Mouse (Mus musculus): ENCODE data around the gene Rpl3. TPM values are rescaled to one million over a fixed set of nuclear protein-coding genes. Genes with fewer than 3 reads are reported as not detected.

Rpl3 gene
- polyA plus RNA-seq, 1 experiment from 2014 or later = 673 TPM

GRCm38 (mm10) chr15:80111436-80111835 lies 19.8 kb upstream of the Rpl3 start:
- 84% methylated on average over 12 of the region's 12 CpGs for WGBS
- no peak overlapping the region for H3K4me3 ChIP-seq
- no peak overlapping the region for H3K9ac ChIP-seq (replicated peaks)
- no peaks in the 10 kb centered on the region for H3K27me3 ChIP-seq
- H3K4me1 ChIP-seq = no peaks in the 10 kb centered on the region
- H3K27ac ChIP-seq (replicated peaks) = no peak overlapping the region
- 0 out of 2 replicates have a peak, but pooled peaks cover 10% of the 10 kb centered on the region for H3K36me3 ChIP-seq
- H3K4me2 ChIP-seq (replicated peaks) = no peak overlapping the region
- no peak for ATAC-seq (ENCODE audit: low FRiP score, low read depth)
- H3K9me3 ChIP-seq = no peaks in the 10 kb centered on the region

GRCm38 (mm10) chr15:80107575-80107974 lies 15.9 kb upstream of the Rpl3 start:
- H3K4me2 ChIP-seq (replicated peaks) = no peak overlapping the region
- H3K36me3 ChIP-seq = 0 out of 2 replicates have a peak, but pooled peaks cover 10% of the 10 kb centered on the region
- no peaks in the 10 kb centered on the region for H3K27me3 ChIP-seq
- H3K4me3 ChIP-seq = no peak overlapping the region
- H3K4me1 ChIP-seq = peaks cover 3% of the 10 kb centered on the region
- no peak overlapping the region for H3K9ac ChIP-seq (replicated peaks)
- no peak for ATAC-seq (ENCODE audit: low FRiP score, low read depth)
- 81% methylated on average over 3 of the region's 3 CpGs for WGBS
- H3K9me3 ChIP-seq = no peaks in the 10 kb centered on the region
- H3K27ac ChIP-seq (replicated peaks) = no peak overlapping the region

GRCm38 (mm10) chr15:80107143-80107542 lies 15.5 kb upstream of the Rpl3 start:
- no peaks in the 10 kb centered on the region for H3K27me3 ChIP-seq
- H3K9me3 ChIP-seq = no peaks in the 10 kb centered on the region
- no peak overlapping the region for H3K9ac ChIP-seq (replicated peaks)
- no peak overlapping the region for H3K4me3 ChIP-seq
- H3K4me2 ChIP-seq (replicated peaks) = no peak overlapping the region
- H3K4me1 ChIP-seq = peaks cover 3% of the 10 kb centered on the region
- ATAC-seq (ENCODE audit: low FRiP score, low read depth) = no peak
- 96% methylated on average over 8 of the region's 8 CpGs for whole genome bisulfite sequencing
- no peak overlapping the region for H3K27ac ChIP-seq (replicated peaks)
- H3K36me3 ChIP-seq = 0 out of 2 replicates have a peak, but pooled peaks cover 6% of the 10 kb centered on the region

DNA sequence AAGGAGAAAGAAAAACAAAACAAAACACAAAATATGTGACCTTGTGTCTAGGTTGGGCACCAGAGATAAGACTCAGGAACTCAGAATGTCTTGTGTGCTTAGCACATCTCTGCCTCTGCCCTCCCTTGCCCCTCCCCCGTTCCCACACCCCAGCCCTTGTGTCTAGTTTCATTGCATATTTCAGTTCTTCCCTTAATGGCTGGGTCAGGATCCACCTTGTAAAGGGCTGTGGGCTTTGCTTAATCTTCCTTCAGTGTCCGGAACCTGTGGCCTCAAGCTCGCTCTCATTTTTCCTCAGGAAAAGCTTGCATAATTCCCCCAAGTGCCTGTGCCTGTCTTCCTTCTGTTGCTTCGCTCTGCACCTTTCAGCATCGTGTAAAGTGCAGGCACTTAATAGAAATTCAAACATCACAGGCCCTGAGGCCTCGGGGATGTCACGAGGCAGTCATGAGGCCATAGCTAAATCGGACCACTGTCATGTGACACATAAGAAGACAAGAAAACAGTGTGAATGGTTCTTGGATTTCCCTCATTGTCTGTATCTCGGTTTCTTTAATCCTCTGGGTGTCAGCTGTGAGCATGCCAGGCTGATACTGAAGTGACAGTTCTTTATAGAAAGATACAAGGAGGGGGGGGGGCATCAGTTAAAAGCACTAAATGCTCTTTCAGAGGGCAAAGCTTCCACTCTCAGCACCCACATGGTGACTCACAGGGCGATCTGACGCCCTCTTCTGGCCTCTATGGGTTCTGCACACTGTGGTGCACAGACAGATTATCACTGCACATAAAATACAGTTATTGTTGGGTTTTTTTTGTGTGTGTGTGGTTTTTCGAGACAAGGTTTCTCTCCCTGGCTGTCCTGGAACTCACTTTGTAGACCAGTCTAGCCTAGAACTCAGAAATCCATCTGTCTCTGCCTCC lies 14.1 kb upstream of the Rpl3 start:
- Histone ChIP-seq H3K27me3 (no peaks in the 10 kb centered on the region), H3K9ac (replicated peaks) (no peak overlapping the region), H3K9me3 (no peaks in the 10 kb centered on the region), H3K36me3 (no peaks in the 10 kb centered on the region), H3K27ac (replicated peaks) (peak overlapping the region; percentile 52), H3K4me2 (replicated peaks) (no peak overlapping the region), H3K4me3 (no peak overlapping the region), H3K4me1 (peaks cover 3% of the 10 kb centered on the region)
- 60% methylated on average over 12 of the region's 12 CpGs for WGBS
- ATAC-seq (ENCODE audit: low FRiP score, low read depth) = no peak

DNA sequence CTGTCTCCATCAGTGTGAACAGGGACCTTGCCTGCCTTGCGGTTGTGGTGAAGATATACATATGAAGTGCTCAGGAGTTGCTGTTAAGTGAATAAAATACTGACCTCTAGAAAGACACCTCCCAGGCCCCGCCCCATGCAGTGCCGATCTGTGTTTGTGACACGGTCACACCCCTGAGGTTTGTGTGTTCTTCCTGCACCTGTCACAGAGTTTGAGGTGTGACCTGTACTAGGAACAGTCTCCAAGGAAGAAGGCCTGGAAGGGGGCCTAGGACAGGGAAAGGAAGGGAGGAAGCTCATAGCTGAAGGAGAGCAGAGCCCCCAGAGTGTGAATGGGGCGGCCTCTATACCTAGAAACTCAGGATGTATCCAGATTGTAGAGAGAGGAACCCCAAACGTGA lies 10.8 kb upstream of the Rpl3 start:
- H3K36me3 ChIP-seq = no peaks in the 10 kb centered on the region
- 92% methylated on average over 6 of the region's 6 CpGs for WGBS
- ATAC-seq (ENCODE audit: low FRiP score, low read depth) = no peak
- H3K27ac ChIP-seq (replicated peaks) = no peak overlapping the region
- H3K9me3 ChIP-seq = no peaks in the 10 kb centered on the region
- H3K9ac ChIP-seq (replicated peaks) = no peak overlapping the region
- no peak overlapping the region for H3K4me2 ChIP-seq (replicated peaks)
- peaks cover 5% of the 10 kb centered on the region; the same call in 1 of the 2 replicates for H3K27me3 ChIP-seq
- H3K4me3 ChIP-seq = no peak overlapping the region
- H3K4me1 ChIP-seq = peaks cover 17% of the 10 kb centered on the region

- H3K9ac ChIP-seq (replicated peaks) = no peak overlapping the region
- 85% methylated on average over 6 of the region's 6 CpGs for WGBS
- no peaks in the 10 kb centered on the region for H3K36me3 ChIP-seq
- H3K27ac ChIP-seq (replicated peaks) = no peak overlapping the region
- H3K9me3 ChIP-seq = no peaks in the 10 kb centered on the region
- no peak overlapping the region for H3K4me2 ChIP-seq (replicated peaks)
- ATAC-seq (ENCODE audit: low FRiP score, low read depth) = no peak
- no peak overlapping the region for H3K4me3 ChIP-seq
- peaks cover 7% of the 10 kb centered on the region; the same call in 1 of the 2 replicates for H3K27me3 ChIP-seq
- peaks cover 24% of the 10 kb centered on the region for H3K4me1 ChIP-seq
Observed at GRCm38 (mm10) chr15:80101503-80101902, 9.8 kb upstream of the Rpl3 start.

DNA sequence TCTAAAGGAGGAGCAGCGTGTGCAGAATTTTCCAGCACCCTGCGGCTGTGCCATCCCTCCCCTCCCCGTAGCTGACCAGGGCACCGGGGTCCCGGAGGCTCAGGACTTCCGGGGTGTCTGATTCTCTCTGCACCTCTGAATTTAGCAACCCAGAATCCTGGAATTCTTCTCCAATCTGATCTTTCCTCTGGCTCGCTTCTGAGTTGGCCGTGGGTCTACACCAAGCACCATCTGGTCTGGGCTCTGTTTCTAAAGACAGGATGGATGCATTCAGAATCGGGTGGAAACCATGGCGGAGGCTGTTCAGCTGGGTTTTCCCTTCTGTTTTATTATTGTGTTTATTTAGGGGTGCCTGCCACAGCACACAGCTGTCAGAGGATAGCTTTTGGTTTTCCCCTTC lies 9.2 kb upstream of the Rpl3 start:
- no peak overlapping the region for H3K9ac ChIP-seq (replicated peaks)
- H3K27ac ChIP-seq (replicated peaks) = no peak overlapping the region
- H3K4me2 ChIP-seq (replicated peaks) = no peak overlapping the region
- H3K4me3 ChIP-seq = no peak overlapping the region
- H3K36me3 ChIP-seq = no peaks in the 10 kb centered on the region
- peaks cover 13% of the 10 kb centered on the region; the same call in 1 of the 2 replicates for H3K27me3 ChIP-seq
- no peak for ATAC-seq (ENCODE audit: low FRiP score, low read depth)
- H3K4me1 ChIP-seq = peaks cover 24% of the 10 kb centered on the region
- 90% methylated on average over 10 of the region's 10 CpGs for WGBS
- H3K9me3 ChIP-seq = no peaks in the 10 kb centered on the region

GRCm38 (mm10) chr15:80100196-80100595 lies 8.5 kb upstream of the Rpl3 start:
- Histone ChIP-seq H3K9me3 (no peaks in the 10 kb centered on the region), H3K4me3 (no peak overlapping the region), H3K4me2 (replicated peaks) (no peak overlapping the region), H3K36me3 (no peaks in the 10 kb centered on the region), H3K4me1 (peaks cover 20% of the 10 kb centered on the region), H3K9ac (replicated peaks) (no peak overlapping the region), H3K27me3 (peaks cover 17% of the 10 kb centered on the region; the same call in 1 of the 2 replicates), H3K27ac (replicated peaks) (no peak overlapping the region)
- no peak for ATAC-seq (ENCODE audit: low FRiP score, low read depth)
- WGBS = 82% methylated on average over 3 of the region's 3 CpGs

GRCm38 (mm10) chr15:80099477-80099876 lies 7.8 kb upstream of the Rpl3 start:
- ATAC-seq (ENCODE audit: low FRiP score, low read depth) = no peak
- no peaks in the 10 kb centered on the region for H3K9me3 ChIP-seq
- 93% methylated on average over 3 of the region's 3 CpGs for WGBS

DNA sequence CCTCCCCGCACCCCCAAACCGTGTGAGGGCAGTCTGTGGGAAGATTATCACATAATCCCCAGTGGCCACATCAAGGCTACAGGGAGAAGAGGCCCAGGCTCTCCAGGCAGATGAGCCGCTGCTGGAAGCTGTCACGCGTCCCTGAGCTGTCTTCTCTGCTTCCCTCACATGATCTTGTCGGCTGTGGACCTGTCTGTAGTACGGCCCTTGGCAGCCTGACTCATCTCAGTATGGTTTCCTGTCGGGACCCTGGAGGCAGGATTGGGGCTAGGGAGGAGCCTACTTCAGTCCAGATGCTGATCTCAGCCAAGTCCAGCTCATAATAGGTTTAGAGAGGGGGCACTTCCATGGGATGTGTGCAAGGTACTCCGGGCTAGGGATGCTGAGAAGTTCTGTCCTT lies 7.1 kb upstream of the Rpl3 start:
- Histone ChIP-seq H3K9ac (replicated peaks) (no peak overlapping the region), H3K9me3 (no peaks in the 10 kb centered on the region), H3K36me3 (no peaks in the 10 kb centered on the region), H3K27ac (replicated peaks) (no peak overlapping the region), H3K4me3 (no peak overlapping the region), H3K4me2 (replicated peaks) (no peak overlapping the region), H3K4me1 (peaks cover 20% of the 10 kb centered on the region), H3K27me3 (peaks cover 23% of the 10 kb centered on the region)
- WGBS = 38% methylated on average over 9 of the region's 9 CpGs
- ATAC-seq (ENCODE audit: low FRiP score, low read depth) = no peak

More at GRCm38 (mm10) chr15:80099477-80099876, 7.8 kb upstream of the Rpl3 start:
- Histone ChIP-seq H3K4me3 (no peak overlapping the region), H3K36me3 (no peaks in the 10 kb centered on the region), H3K27me3 (peaks cover 17% of the 10 kb centered on the region; the same call in 1 of the 2 replicates), H3K27ac (replicated peaks) (no peak overlapping the region), H3K9ac (replicated peaks) (no peak overlapping the region), H3K4me1 (peaks cover 20% of the 10 kb centered on the region), H3K4me2 (replicated peaks) (no peak overlapping the region)

GRCm38 (mm10) chr15:80097999-80098461 lies 6.4 kb upstream of the Rpl3 start:
- Histone ChIP-seq H3K27me3 (peaks cover 30% of the 10 kb centered on the region), H3K9me3 (no peaks in the 10 kb centered on the region), H3K4me1 (peaks cover 20% of the 10 kb centered on the region), H3K4me3 (no peak overlapping the region), H3K36me3 (no peaks in the 10 kb centered on the region), H3K9ac (replicated peaks) (0 out of 2 replicates have a peak overlapping the region, but pooled peaks have one; percentile 28), H3K27ac (replicated peaks) (0 out of 2 replicates have a peak overlapping the region, but pooled peaks have one; percentile 25), H3K4me2 (replicated peaks) (peak overlapping the region; percentile 40)
- WGBS = 29% methylated on average over 8 of the region's 8 CpGs
- peak; percentile 52; the same call in 1 of the 2 replicates for ATAC-seq (ENCODE audit: low FRiP score, low read depth)

Measured in midbrain, embryonic 12.5 days (tissue).